2 mouse cellular contexts compared by ENCODE assay signal in genomic region chr9:82350784-82351183, GRCm38 (mm10).
A peak's percentile ranks its signal among the peaks of the same experiment; 100 is the strongest.
DNase-seq lines count a peak whose midpoint lies in the region; ATAC-seq and TF ChIP-seq lines count a peak whose summit lies in the region.
"Not testable (repeated sequence)": the region's sequence is repeated elsewhere in the genome, so short reads cannot be mapped to it uniquely, and the experiment has no call there.

No protein-coding gene starts in this region.

- in situ Hi-C loops in Patski (cut with MboI; ENCODE audit: low pct_unique_long_range_greater_than_20kb), result not testable (repeated sequence)

- POLR2A ChIA-PET in Patski (lab: Charles Lee), result not testable (repeated sequence)

- H3K27me3 ChIP-seq in Patski, result not testable (repeated sequence)

- DNase-seq in Patski (ENCODE audit: low read depth, low spot score), result not testable (repeated sequence)

- not testable (repeated sequence) for TF ChIP-seq CTCF in Patski (IDR thresholded peaks at IDR 0.05); embryonic fibroblast, embryonic 13.5 days (IDR thresholded peaks at IDR 0.05; ENCODE audit: borderline replicate concordance, insufficient read depth, low read length)

- peak; percentile 90 for ATAC-seq in Patski

- not testable (repeated sequence) for TF ChIP-seq POLR2A in embryonic fibroblast, embryonic 13.5 days (IDR thresholded peaks at IDR 0.05; ENCODE audit: low read depth, low read length)

- CTCF ChIA-PET in Patski (lab: Charles Lee), result not testable (repeated sequence)

- not testable (repeated sequence) for H3K4me3 ChIP-seq in embryonic fibroblast, embryonic 13.5 days (ENCODE audit: insufficient read depth, low read length)

- H3K27ac ChIP-seq in embryonic fibroblast, embryonic 13.5 days (ENCODE audit: insufficient read depth, low read length), result peak overlapping the region; percentile 40

- not testable (repeated sequence) for H3K4me1 ChIP-seq in embryonic fibroblast, embryonic 13.5 days (ENCODE audit: control insufficient read depth, insufficient read depth, low read length)
